Mouse (Mus musculus): ENCODE data around the gene Tprn.

The Tprn gene

GRCm38 (mm10) chr2:25292856-25293255 lies 30.4 kb downstream of the Tprn start:
- peak; percentile 61 for DNase-seq (ENCODE audit: low spot score)

GRCm38 (mm10) chr2:25293706-25294105 lies 31.3 kb downstream of the Tprn start:
- DNase-seq (ENCODE audit: low spot score): no peak

- DNase-seq (ENCODE audit: low spot score): no peak
Observed at GRCm38 (mm10) chr2:25297093-25297492, 34.7 kb downstream of the Tprn start.

GRCm38 (mm10) chr2:25298046-25298445 lies 35.6 kb downstream of the Tprn start:
- no peak for DNase-seq (ENCODE audit: low spot score)

GRCm38 (mm10) chr2:25303452-25303851 lies 41.0 kb downstream of the Tprn start:
- no peak for DNase-seq (ENCODE audit: low spot score)

GRCm38 (mm10) chr2:25303931-25304656 lies 41.7 kb downstream of the Tprn start:
- no peak for DNase-seq (ENCODE audit: low spot score)

- no peak for DNase-seq (ENCODE audit: low spot score)
Observed at GRCm38 (mm10) chr2:25304657-25305541, 42.5 kb downstream of the Tprn start.

- DNase-seq (ENCODE audit: low spot score): no peak
Observed at GRCm38 (mm10) chr2:25305587-25306359, 43.4 kb downstream of the Tprn start.

- no peak for DNase-seq (ENCODE audit: low spot score)
Observed at GRCm38 (mm10) chr2:25310180-25310579, 47.8 kb downstream of the Tprn start.

- DNase-seq (ENCODE audit: low spot score): no peak
Observed at GRCm38 (mm10) chr2:25310969-25311368, 48.6 kb downstream of the Tprn start.

- no peak for DNase-seq (ENCODE audit: low spot score)
Observed at GRCm38 (mm10) chr2:25311491-25311891, 49.1 kb downstream of the Tprn start.

- DNase-seq (ENCODE audit: low spot score): no peak
Observed at GRCm38 (mm10) chr2:25318119-25318966, 55.9 kb downstream of the Tprn start.

- DNase-seq (ENCODE audit: low spot score): peak; percentile 17
Observed at GRCm38 (mm10) chr2:25318971-25319773, 56.8 kb downstream of the Tprn start, which contains the start of gene Grin1. TSS of gene Grin1 (minus strand) at chr2:25319187.
